Mouse (Mus musculus) small intestine, adult 2 months (tissue): ENCODE results near the gene Bub1. TPM values are rescaled to one million over a fixed set of nuclear protein-coding genes. Genes with fewer than 3 reads are reported as not detected.

Source experiments
- H3K27ac ChIP-seq: fragments of 200-500 bp; 2 replicates; pipeline ENCODE4 v1.5.1; 2012; ENCODE audit warnings: low read depth, low read length, control low read depth, inconsistent platforms; ENCODE audit not compliant: insufficient read depth
- H3K27me3 ChIP-seq: fragments of 200-500 bp; 2 replicates; pipeline ENCODE4 v1.6.1; 2012; ENCODE audit warnings: mild to moderate bottlenecking, moderate library complexity, low read length, inconsistent platforms; ENCODE audit not compliant: control insufficient read depth, insufficient read depth
- H3K36me3 ChIP-seq: fragments of 200-500 bp; 2 replicates; pipeline ENCODE4 v1.6.1; 2012; ENCODE audit warnings: mild to moderate bottlenecking, low read length, control low read depth, inconsistent platforms; ENCODE audit not compliant: control insufficient read depth, insufficient read depth
- H3K4me1 ChIP-seq: fragments of 200-500 bp; 2 replicates; pipeline ENCODE4 v1.6.1; 2012; ENCODE audit warnings: low read length, inconsistent platforms, mixed read lengths; ENCODE audit not compliant: control insufficient read depth, insufficient read depth, insufficient read length
- H3K4me3 ChIP-seq: fragments of 200-500 bp; 2 replicates; pipeline ENCODE4 v1.5.1; 2012; ENCODE audit warnings: low read depth, mild to moderate bottlenecking, control low read depth, inconsistent platforms, low read length, moderate library complexity
- CTCF ChIP-seq: fragments of 200-500 bp; IDR thresholded peaks from 2 replicates; pipeline ENCODE4 v1.5.1; 2012; ENCODE audit warnings: low read depth, mild to moderate bottlenecking, control low read depth, inconsistent platforms, low read length, moderate library complexity, mixed read lengths; ENCODE audit not compliant: insufficient replicate concordance, insufficient read length; ENCODE audit errors: extremely low read depth
- POLR2A ChIP-seq: fragments of 200-500 bp; IDR thresholded peaks from 2 replicates; pipeline ENCODE4 v1.6.1; 2012; ENCODE audit warnings: low read depth, mild to moderate bottlenecking, control low read depth, inconsistent platforms, low read length, moderate library complexity
- WGBS: fragments of 180-500 bp; shearing (Covaris S2); methylation state at CpG from one replicate; pipeline ENCODE4 v1.1.7; 2018; 5-methylcytosine and 5-hydroxymethylcytosine counted together
- polyA plus RNA-seq: library from polyadenylated mRNA; depleted of rRNA; stranded (reverse); fragments of >200 nt; gene quantifications from 2 replicates; pipeline ENCODE4 v1.2.3, GENCODE M21; 2012

Gene Bub1
- polyA plus RNA-seq, 1 experiment, result 0.38 TPM

DNA sequence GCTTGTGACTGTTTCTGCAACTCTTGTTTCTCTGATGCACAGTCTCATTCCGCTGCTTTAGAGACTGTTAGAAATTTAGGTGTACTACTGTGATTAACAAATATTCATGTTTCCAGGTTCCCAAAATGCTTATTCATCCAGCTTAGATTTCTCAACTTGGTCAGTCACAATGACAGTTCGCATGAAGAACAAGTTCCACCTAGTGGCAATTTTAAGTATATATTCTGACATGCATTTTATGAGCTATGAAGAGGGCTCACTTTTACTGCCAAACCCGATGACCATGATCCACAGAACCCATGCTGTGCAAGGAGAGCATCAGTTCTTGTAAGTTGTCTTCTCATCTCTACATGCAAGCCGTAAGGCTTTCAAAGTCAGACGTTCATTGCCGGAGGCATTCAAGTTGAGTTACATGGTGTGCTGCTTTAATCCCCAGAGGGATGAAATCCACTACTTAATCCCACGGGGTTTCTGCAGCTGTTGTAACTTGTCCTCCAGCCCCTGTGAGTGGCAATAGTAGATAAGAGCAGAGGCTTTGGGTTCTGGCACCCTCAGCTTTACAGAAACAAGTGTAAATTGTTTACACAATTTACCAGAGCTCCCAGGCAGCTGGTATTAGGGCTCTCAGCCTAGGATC, 13.8 kb upstream of the Bub1 start:
- WGBS, result 32% methylated on average over 7 of the region's 7 CpGs
- Histone ChIP-seq H3K27me3 (peaks cover 3% of the 10 kb centered on the region; the same call in 1 of the 2 replicates), H3K4me1 (no peaks in the 10 kb centered on the region), H3K4me3 (no peak overlapping the region), H3K27ac (no peak overlapping the region), H3K36me3 (no peaks in the 10 kb centered on the region)
- TF ChIP-seq POLR2A (no peak), CTCF (no peak)

DNA sequence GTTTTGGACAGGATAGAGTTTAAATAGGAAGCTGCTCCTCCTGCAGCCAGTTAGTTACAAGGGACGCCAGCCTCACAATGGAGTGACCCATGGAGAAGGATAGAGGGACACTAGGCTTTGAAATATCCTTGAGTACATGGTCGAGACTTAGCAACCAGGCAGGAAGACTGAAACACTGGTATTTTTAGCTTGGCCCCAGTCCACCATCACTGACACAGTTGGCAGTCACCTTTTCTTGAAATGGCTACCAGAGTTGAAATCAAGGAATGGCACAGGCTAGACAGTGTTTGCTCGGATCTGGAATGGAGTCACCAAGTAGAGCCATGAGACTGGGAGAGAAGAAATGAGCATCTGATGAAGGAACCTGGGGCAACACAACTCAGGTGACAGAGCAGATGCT, 10.8 kb upstream of the Bub1 start:
- Histone ChIP-seq H3K4me1 (no peaks in the 10 kb centered on the region), H3K4me3 (no peak overlapping the region), H3K27me3 (peaks cover 24% of the 10 kb centered on the region), H3K27ac (no peak overlapping the region), H3K36me3 (no peaks in the 10 kb centered on the region)
- 73% methylated on average over 3 of the region's 3 CpGs for WGBS
- TF ChIP-seq CTCF (no peak), POLR2A (no peak)

DNA sequence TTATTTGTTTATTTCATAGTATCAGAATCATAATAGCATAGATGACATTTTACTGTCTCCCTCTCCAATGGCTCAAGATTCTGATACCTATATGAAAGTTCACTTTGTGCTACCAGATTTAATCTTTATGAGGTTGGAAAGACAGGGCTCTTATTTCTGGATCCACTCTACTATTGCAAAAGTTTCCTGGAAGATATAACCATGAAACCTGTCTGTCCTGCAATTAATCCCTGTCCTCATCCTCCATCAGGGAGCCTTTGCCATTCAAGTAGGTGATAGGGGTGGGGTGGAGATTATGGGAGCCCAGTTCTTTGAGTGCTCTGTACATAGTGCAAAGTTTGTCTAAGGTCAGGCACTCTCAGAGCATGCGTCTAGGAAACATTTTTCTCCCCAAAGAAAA, 9.7 kb upstream of the Bub1 start:
- TF ChIP-seq CTCF, result no peak
- TF ChIP-seq POLR2A, result no peak
- no peaks in the 10 kb centered on the region for H3K36me3 ChIP-seq
- 34% methylated on average over 1 of the region's 1 CpGs for WGBS
- no peak overlapping the region for H3K27ac ChIP-seq
- peaks cover 24% of the 10 kb centered on the region for H3K27me3 ChIP-seq
- H3K4me1 ChIP-seq, result no peaks in the 10 kb centered on the region
- no peak overlapping the region for H3K4me3 ChIP-seq

DNA sequence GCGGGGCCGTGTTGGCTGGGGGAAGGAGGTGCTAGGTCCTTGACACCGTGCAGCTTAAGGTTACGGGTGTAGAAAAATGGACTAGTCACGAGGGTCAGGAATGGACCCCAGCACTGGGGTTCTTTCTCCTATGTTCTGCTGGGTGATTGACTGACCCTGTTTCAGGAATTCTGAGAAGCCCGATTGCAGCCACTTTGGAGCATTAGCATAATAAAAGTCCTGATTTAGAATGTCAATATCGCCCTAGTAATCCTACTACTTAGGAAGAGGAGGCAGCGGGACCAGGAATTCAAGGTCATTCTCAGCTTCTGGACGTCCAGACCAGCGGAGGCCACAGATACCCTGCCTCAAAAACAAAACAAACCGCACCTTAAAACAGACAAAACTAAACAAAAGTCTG, 7.8 kb upstream of the Bub1 start:
- H3K36me3 ChIP-seq, result no peaks in the 10 kb centered on the region
- TF ChIP-seq POLR2A (no peak), CTCF (no peak)
- H3K4me1 ChIP-seq, result no peaks in the 10 kb centered on the region
- peaks cover 24% of the 10 kb centered on the region for H3K27me3 ChIP-seq
- no peak overlapping the region for H3K27ac ChIP-seq
- 16% methylated on average over 11 of the region's 11 CpGs for WGBS
- no peak overlapping the region for H3K4me3 ChIP-seq

DNA sequence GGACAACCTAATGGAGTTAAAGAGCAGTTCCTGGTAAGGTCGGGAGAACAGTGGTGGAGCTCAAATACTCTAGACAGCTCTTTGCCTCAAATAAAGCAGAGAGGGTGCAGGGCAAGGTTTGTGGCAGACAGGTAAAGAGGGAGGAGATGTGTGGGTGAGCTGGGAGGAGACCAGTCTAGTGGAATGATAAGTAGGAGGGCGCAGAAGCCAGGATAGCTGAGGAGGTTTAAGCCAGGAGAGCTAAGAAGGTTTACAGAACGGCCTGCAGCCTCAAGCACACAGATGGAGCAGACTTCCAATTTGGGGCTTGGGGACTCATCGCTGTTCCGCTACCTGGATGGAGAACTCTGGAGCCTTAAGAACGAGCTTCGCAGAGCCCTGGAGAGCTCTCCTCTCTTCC, 6.9 kb upstream of the Bub1 start, which contains the start of gene Acoxl:
Gene Acoxl (plus strand): TSS at position 301 of the 400 bp plus-strand sequence.
- TF ChIP-seq CTCF (no peak), POLR2A (no peak)
- Histone ChIP-seq H3K27ac (no peak within 1 kb of the TSS), H3K27me3 (peaks cover 24% of the 10 kb centered on the region), H3K36me3 (no peaks in the 10 kb centered on the region), H3K4me1 (no peaks in the 10 kb centered on the region), H3K4me3 (no peak within 1 kb of the TSS)
- WGBS, result 50% methylated on average over 7 of the region's 7 CpGs

DNA sequence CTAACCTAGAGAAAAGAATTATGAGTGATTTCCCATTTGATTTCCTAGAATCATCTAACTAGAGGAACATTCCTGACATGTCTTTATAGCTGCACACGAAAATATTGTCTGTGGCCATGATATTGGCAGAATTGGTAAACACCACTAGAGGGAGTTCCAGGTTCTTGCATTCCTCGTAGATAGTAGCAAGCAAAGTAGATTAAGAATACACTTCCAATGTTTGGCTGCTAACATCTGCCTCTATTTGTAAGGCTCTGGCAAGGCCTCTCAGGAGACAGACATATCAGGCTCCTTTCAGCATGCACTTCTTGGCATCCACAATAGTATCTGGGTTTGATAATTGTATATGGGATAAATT, 1.1 kb upstream of the Bub1 start:
- H3K4me1 ChIP-seq, result no peaks in the 10 kb centered on the region
- no peaks in the 10 kb centered on the region for H3K36me3 ChIP-seq
- no peak overlapping the region for H3K4me3 ChIP-seq
- WGBS, result 6% methylated on average over 2 of the region's 2 CpGs
- no peak for TF ChIP-seq CTCF
- TF ChIP-seq POLR2A, result no peak
- no peaks in the 10 kb centered on the region for H3K27me3 ChIP-seq
- H3K27ac ChIP-seq, result no peak overlapping the region

DNA sequence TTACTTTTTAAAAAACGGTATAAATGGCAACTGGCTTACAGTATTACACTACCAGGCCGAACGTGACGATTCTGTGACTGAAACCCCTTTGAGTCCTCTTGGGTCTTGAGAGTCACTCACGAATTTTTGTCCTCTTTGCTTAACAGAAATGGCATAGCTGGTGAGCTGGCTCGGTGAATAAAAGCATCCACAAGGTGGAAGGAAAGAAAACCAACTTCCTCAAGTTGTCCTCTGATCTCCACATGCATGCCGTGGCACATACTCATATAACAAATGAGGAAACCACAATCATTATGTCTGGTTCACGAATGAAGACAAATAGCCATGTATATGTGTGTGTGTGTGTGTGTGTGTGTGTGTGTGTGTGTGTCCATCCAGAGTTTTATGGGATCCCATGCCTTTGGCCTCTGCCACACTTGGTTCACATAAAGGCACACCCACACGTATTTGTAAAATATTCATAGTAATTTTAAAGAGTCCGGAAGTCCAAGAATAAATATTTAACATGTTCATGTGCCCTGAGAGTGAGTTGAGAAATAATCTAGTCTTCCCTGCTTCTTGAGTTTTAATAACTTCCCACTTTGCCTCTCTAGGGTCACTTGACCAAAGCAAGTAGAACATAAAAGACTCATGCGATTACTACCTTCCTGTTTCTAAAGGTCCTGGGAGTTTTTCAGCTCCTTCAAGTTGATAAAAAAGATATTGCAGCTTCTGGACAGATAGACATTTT, 603 bp upstream of the Bub1 start:
- Histone ChIP-seq H3K4me3 (peak overlapping the region; percentile 67; the same call in 1 of the 2 replicates), H3K4me1 (no peaks in the 10 kb centered on the region), H3K36me3 (no peaks in the 10 kb centered on the region; the same call in 1 of the 2 replicates), H3K27me3 (no peaks in the 10 kb centered on the region), H3K27ac (no peak overlapping the region)
- no peak for TF ChIP-seq CTCF
- TF ChIP-seq POLR2A, result no peak
- 20% methylated on average over 11 of the region's 11 CpGs for WGBS
